Mouse (Mus musculus): ENCODE measurements around the gene Ypel2.

Gene Ypel2

GRCm38 (mm10) chr11:86930636-86931180 is 62.8 kb downstream of the Ypel2 start:
- no peak for DNase-seq (ENCODE audit: low read depth, low spot score)

GRCm38 (mm10) chr11:86929985-86930384 is 63.5 kb downstream of the Ypel2 start:
- DNase-seq (ENCODE audit: low read depth, low spot score): no peak

- no peak for DNase-seq (ENCODE audit: low read depth, low spot score)
These were observed 64.0 kb downstream of the Ypel2 start for GRCm38 (mm10) chr11:86929531-86929930.

GRCm38 (mm10) chr11:86925085-86925638 is 68.3 kb downstream of the Ypel2 start:
- no peak for DNase-seq (ENCODE audit: low read depth, low spot score)

- no peak for DNase-seq (ENCODE audit: low read depth, low spot score)
These were observed 68.9 kb downstream of the Ypel2 start for GRCm38 (mm10) chr11:86924629-86925028.

- DNase-seq (ENCODE audit: low read depth, low spot score): no peak
These were observed 69.9 kb downstream of the Ypel2 start for GRCm38 (mm10) chr11:86923654-86924053.

- DNase-seq (ENCODE audit: low read depth, low spot score): no peak
These were observed 71.5 kb downstream of the Ypel2 start for GRCm38 (mm10) chr11:86922029-86922428.

GRCm38 (mm10) chr11:86921335-86921734 is 72.2 kb downstream of the Ypel2 start:
- DNase-seq (ENCODE audit: low read depth, low spot score): peak; percentile 70

GRCm38 (mm10) chr11:86920111-86921080 is 73.1 kb downstream of the Ypel2 start:
- DNase-seq (ENCODE audit: low read depth, low spot score): peak; percentile 84

GRCm38 (mm10) chr11:86919468-86919867 is 74.0 kb downstream of the Ypel2 start:
- peak; percentile 38 for DNase-seq (ENCODE audit: low read depth, low spot score)

GRCm38 (mm10) chr11:86917536-86917935 is 76.0 kb downstream of the Ypel2 start:
- no peak for DNase-seq (ENCODE audit: low read depth, low spot score)

GRCm38 (mm10) chr11:86916596-86917249 is 76.8 kb downstream of the Ypel2 start:
- no peak for DNase-seq (ENCODE audit: low read depth, low spot score)

- DNase-seq (ENCODE audit: low read depth, low spot score): no peak
These were observed 79.2 kb downstream of the Ypel2 start for GRCm38 (mm10) chr11:86914329-86914728.

GRCm38 (mm10) chr11:86910244-86910643 is 83.3 kb downstream of the Ypel2 start:
- DNase-seq (ENCODE audit: low read depth, low spot score): no peak

GRCm38 (mm10) chr11:86909028-86909427 is 84.5 kb downstream of the Ypel2 start:
- DNase-seq (ENCODE audit: low read depth, low spot score): no peak

- no peak for DNase-seq (ENCODE audit: low read depth, low spot score)
These were observed 85.5 kb downstream of the Ypel2 start for GRCm38 (mm10) chr11:86907889-86908590.

GRCm38 (mm10) chr11:86906767-86907662 is 86.5 kb downstream of the Ypel2 start:
- no peak for DNase-seq (ENCODE audit: low read depth, low spot score)

GRCm38 (mm10) chr11:86906257-86906656 is 87.2 kb downstream of the Ypel2 start:
- no peak for DNase-seq (ENCODE audit: low read depth, low spot score)

- DNase-seq (ENCODE audit: low read depth, low spot score): no peak
These were observed 88.2 kb downstream of the Ypel2 start for GRCm38 (mm10) chr11:86905261-86905660.

- DNase-seq (ENCODE audit: low read depth, low spot score): no peak
These were observed 88.8 kb downstream of the Ypel2 start for GRCm38 (mm10) chr11:86904706-86905105.

All from skeletal muscle tissue, adult 2 months (tissue).